Mouse (Mus musculus) liver, postnatal 0 days (tissue): ENCODE measurements at regions not wholly inside any gene's neighbourhood (a gene's known extent, or its start where the extent isn't known, plus 50 kb on each side); places are given as distances from the start of the nearest gene placed in this dataset.

Experiments used
- ATAC-seq: fragments of 200-750 bp; cut with Nextera tagmentation; 2 replicates; pipeline ENCODE4 v1.8.0; 2017; ENCODE audit warnings: mild to moderate bottlenecking, moderate library complexity
- DNase-seq: peaks from one replicate; pipeline ENCODE4 v3.0.0-alpha.2; 2016
- H3K27ac ChIP-seq: fragments of 300-500 bp; sonication (generic); 2 replicates; pipeline ENCODE4 v1.5.1; 2014; ENCODE audit warnings: antibody characterized with exemption, moderate library complexity, mild to moderate bottlenecking, low read depth
- H3K27me3 ChIP-seq: fragments of 300-500 bp; sonication (generic); 2 replicates; pipeline ENCODE4 v1.6.1; 2014; ENCODE audit warnings: low read length, control low read depth, mixed read lengths; ENCODE audit not compliant: insufficient read depth
- H3K36me3 ChIP-seq: fragments of 300-500 bp; sonication (generic); replicated peaks from 2 replicates; pipeline ENCODE4 v1.6.1; 2014; ENCODE audit warnings: mild to moderate bottlenecking, control low read depth, low read length, moderate library complexity, mixed read lengths; ENCODE audit not compliant: insufficient read depth
- H3K4me1 ChIP-seq: fragments of 300-500 bp; sonication (generic); 2 replicates; pipeline ENCODE4 v1.6.1; 2014; ENCODE audit warnings: antibody characterized with exemption, mild to moderate bottlenecking, control low read depth; ENCODE audit not compliant: insufficient read depth
- H3K4me2 ChIP-seq: fragments of 300-500 bp; sonication (generic); 2 replicates; pipeline ENCODE4 v1.6.1; 2014; ENCODE audit warnings: low read depth, mild to moderate bottlenecking, low read length, moderate library complexity, mixed read lengths
- H3K4me3 ChIP-seq: fragments of 300-500 bp; sonication (generic); 2 replicates; pipeline ENCODE4 v1.5.1; 2014; ENCODE audit warnings: low read depth, low read length
- H3K9ac ChIP-seq: fragments of 300-500 bp; sonication (generic); replicated peaks from 2 replicates; pipeline ENCODE4 v1.6.1; 2014; ENCODE audit warnings: mild to moderate bottlenecking, moderate library complexity
- H3K9me3 ChIP-seq: fragments of 300-500 bp; sonication (generic); 2 replicates; pipeline ENCODE4 v1.6.1; 2016; ENCODE audit warnings: mild to moderate bottlenecking, control low read depth, low read length, mixed read lengths
- CTCF ChIP-seq: sonication (generic); IDR thresholded peaks from 2 replicates; pipeline ENCODE4 v1.5.1; 2016; ENCODE audit warnings: antibody characterized with exemption, low read depth
- EP300 ChIP-seq: IDR thresholded peaks from 2 replicates; pipeline ENCODE4 v1.6.1; 2016; ENCODE audit warnings: antibody characterized with exemption, low read depth, mild to moderate bottlenecking
- WGBS: fragments of 180-500 bp; shearing (Covaris S2); extraction: QIAGEN DNeasy Blood & Tissue Kit; methylation state at CpG from one replicate; pipeline ENCODE4 v1.1.7; 2014; ENCODE audit not compliant: insufficient replicate concordance; 5-methylcytosine and 5-hydroxymethylcytosine counted together

- ATAC-seq, result no peak
Observed at GRCm38 (mm10) chr3:136556488-136556887, 113.4 kb upstream of the Ppp3ca start.

GRCm38 (mm10) chr3:136549471-136549870 is 120.5 kb upstream of the Ppp3ca start:
- Histone ChIP-seq H3K9ac (no peak overlapping the region), H3K36me3 (no peaks in the 10 kb centered on the region), H3K4me3 (no peak overlapping the region), H3K4me2 (no peak overlapping the region), H3K27ac (no peak overlapping the region), H3K27me3 (no peaks in the 10 kb centered on the region), H3K4me1 (no peaks in the 10 kb centered on the region), H3K9me3 (no peaks in the 10 kb centered on the region)
- WGBS, result 81% methylated on average over 1 of the region's 1 CpGs
- TF ChIP-seq EP300 (no peak), CTCF (no peak)
- ATAC-seq (no peak), DNase-seq (no peak)

More at GRCm38 (mm10) chr3:136556488-136556887, 113.4 kb upstream of the Ppp3ca start:
- H3K4me2 ChIP-seq, result no peak overlapping the region
- no peaks in the 10 kb centered on the region for H3K36me3 ChIP-seq
- H3K4me3 ChIP-seq, result no peak overlapping the region
- no peaks in the 10 kb centered on the region for H3K27me3 ChIP-seq
- no peaks in the 10 kb centered on the region for H3K4me1 ChIP-seq
- no peaks in the 10 kb centered on the region for H3K9me3 ChIP-seq
- H3K9ac ChIP-seq, result no peak overlapping the region
- no peak overlapping the region for H3K27ac ChIP-seq
- WGBS, result 72% methylated on average over 2 of the region's 2 CpGs
- TF ChIP-seq CTCF (no peak), EP300 (no peak)
- no peak for DNase-seq

- DNase-seq, result no peak
- no peaks in the 10 kb centered on the region for H3K27me3 ChIP-seq
- WGBS, result 95% methylated on average over 1 of the region's 1 CpGs
Observed at GRCm38 (mm10) chr3:136531604-136532003, 138.3 kb upstream of the Ppp3ca start.

GRCm38 (mm10) chr3:136508575-136508974 is 161.3 kb upstream of the Ppp3ca start:
- no peak overlapping the region for H3K4me3 ChIP-seq
- ATAC-seq (no peak), DNase-seq (no peak)
- no peak overlapping the region for H3K4me2 ChIP-seq
- H3K36me3 ChIP-seq, result no peaks in the 10 kb centered on the region
- H3K27me3 ChIP-seq, result no peaks in the 10 kb centered on the region
- no peak overlapping the region for H3K27ac ChIP-seq
- no peaks in the 10 kb centered on the region for H3K9me3 ChIP-seq
- 67% methylated on average over 2 of the region's 2 CpGs for WGBS
- TF ChIP-seq CTCF, result no peak
- no peak for TF ChIP-seq EP300
- H3K9ac ChIP-seq, result no peak overlapping the region
- no peaks in the 10 kb centered on the region for H3K4me1 ChIP-seq

More at GRCm38 (mm10) chr3:136531604-136532003, 138.3 kb upstream of the Ppp3ca start:
- H3K4me1 ChIP-seq, result no peaks in the 10 kb centered on the region
- H3K36me3 ChIP-seq, result no peaks in the 10 kb centered on the region
- H3K9me3 ChIP-seq, result no peaks in the 10 kb centered on the region
- no peak overlapping the region for H3K27ac ChIP-seq
- TF ChIP-seq CTCF, result no peak
- TF ChIP-seq EP300, result no peak
- no peak overlapping the region for H3K4me2 ChIP-seq
- no peak overlapping the region for H3K9ac ChIP-seq
- no peak overlapping the region for H3K4me3 ChIP-seq
- ATAC-seq, result no peak

- Histone ChIP-seq H3K4me2 (no peak overlapping the region), H3K4me3 (no peak overlapping the region), H3K27ac (no peak overlapping the region), H3K9me3 (no peaks in the 10 kb centered on the region), H3K9ac (no peak overlapping the region), H3K4me1 (no peaks in the 10 kb centered on the region), H3K36me3 (no peaks in the 10 kb centered on the region), H3K27me3 (no peaks in the 10 kb centered on the region)
- WGBS, result 75% methylated on average over 7 of the region's 7 CpGs
- TF ChIP-seq EP300, result no peak
- no peak for TF ChIP-seq CTCF
- DNase-seq (no peak), ATAC-seq (no peak)
Observed at GRCm38 (mm10) chr3:136507070-136507469, 162.9 kb upstream of the Ppp3ca start.

GRCm38 (mm10) chr3:136494831-136495230 is 169.0 kb upstream of the Bank1 start:
- no peak for TF ChIP-seq CTCF
- no peak for TF ChIP-seq EP300
- H3K4me2 ChIP-seq, result no peak overlapping the region
- H3K27me3 ChIP-seq, result no peaks in the 10 kb centered on the region
- no peak overlapping the region for H3K9ac ChIP-seq
- H3K36me3 ChIP-seq, result no peaks in the 10 kb centered on the region
- no peaks in the 10 kb centered on the region for H3K9me3 ChIP-seq
- H3K27ac ChIP-seq, result no peak overlapping the region
- no peaks in the 10 kb centered on the region for H3K4me1 ChIP-seq
- H3K4me3 ChIP-seq, result no peak overlapping the region
- ATAC-seq (no peak), DNase-seq (no peak)

GRCm38 (mm10) chr3:136491683-136492082 is 165.8 kb upstream of the Bank1 start:
- H3K27me3 ChIP-seq, result no peaks in the 10 kb centered on the region
- ATAC-seq (no peak), DNase-seq (no peak)
- 63% methylated on average over 2 of the region's 2 CpGs for WGBS
- H3K4me1 ChIP-seq, result no peaks in the 10 kb centered on the region
- TF ChIP-seq EP300 (no peak), CTCF (no peak)
- H3K4me2 ChIP-seq, result no peak overlapping the region
- H3K9ac ChIP-seq, result no peak overlapping the region
- no peak overlapping the region for H3K4me3 ChIP-seq
- no peak overlapping the region for H3K27ac ChIP-seq
- no peaks in the 10 kb centered on the region for H3K9me3 ChIP-seq
- no peaks in the 10 kb centered on the region for H3K36me3 ChIP-seq
